Mouse (Mus musculus): ENCODE data around the gene Anapc11. TPM values are rescaled to one million over a fixed set of nuclear protein-coding genes. Genes with fewer than 3 reads are reported as not detected.

Gene Anapc11
- total and polyA plus RNA-seq, 3 experiments: 69.3 to 212 (median 83.8) TPM

DNA sequence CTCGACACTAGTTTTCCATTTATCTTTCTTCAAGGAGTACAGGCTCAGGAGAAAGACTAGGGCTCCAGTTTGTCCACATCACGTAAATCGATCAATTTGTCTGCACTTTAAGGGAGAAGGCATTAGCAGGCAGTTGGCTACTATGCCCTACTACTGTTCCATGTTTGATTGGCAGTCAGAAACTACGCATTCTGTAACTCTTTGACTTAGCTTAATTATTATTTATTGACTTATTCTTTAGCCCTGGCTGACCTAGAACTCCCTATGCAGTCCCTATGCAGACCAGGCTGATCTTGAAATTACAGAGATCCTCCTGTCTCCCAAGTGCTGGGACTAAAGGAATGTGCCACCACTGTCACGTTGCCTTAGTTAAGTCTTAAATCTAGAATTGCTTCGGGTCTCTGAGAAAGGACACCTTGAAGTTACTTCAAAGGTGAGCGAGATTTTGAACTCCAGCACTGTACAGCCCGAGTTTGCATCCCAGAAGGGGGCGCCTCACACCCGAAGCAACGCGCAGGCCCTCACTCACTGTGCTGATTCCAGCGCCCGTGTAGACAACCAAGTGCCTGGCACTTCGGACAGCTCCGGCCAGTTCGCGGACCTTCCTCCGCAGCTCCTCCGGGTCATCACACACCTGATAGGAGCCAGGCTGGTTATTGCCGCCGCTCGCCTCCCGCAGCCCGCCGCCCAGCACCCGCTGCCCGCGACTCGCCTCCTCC is 25.9 kb downstream of the Anapc11 start:
- Histone ChIP-seq H3K4me1 (ENCODE audit: insufficient read depth, low read depth, low read length) (peaks cover 76% of the 10 kb centered on the region), H3K27me3 (ENCODE audit: insufficient read depth, low read length) (no peaks in the 10 kb centered on the region), H3K4me3 (ENCODE audit: low read depth, low read length) (peak overlapping the region; percentile 98), H3K36me3 (replicated peaks) (peaks cover 89% of the 10 kb centered on the region), H3K9me3 (replicated peaks) (no peaks in the 10 kb centered on the region)
- no peak for ATAC-seq (ENCODE audit: extremely low read depth, insufficient number of reproducible peaks, low FRiP score, poor library complexity, severe bottlenecking)
- TF ChIP-seq GATA2 (IDR thresholded peaks at IDR 0.05; ENCODE audit: borderline replicate concordance, low read depth, low read length) (no peak), CTCF (IDR thresholded peaks at IDR 0.05; ENCODE audit: low read depth, low read length) (0 out of 2 replicates have a peak, but pooled peaks have one; percentile 23)
- peak; percentile 60 for DNase-seq (ENCODE audit: low spot score)

DNA sequence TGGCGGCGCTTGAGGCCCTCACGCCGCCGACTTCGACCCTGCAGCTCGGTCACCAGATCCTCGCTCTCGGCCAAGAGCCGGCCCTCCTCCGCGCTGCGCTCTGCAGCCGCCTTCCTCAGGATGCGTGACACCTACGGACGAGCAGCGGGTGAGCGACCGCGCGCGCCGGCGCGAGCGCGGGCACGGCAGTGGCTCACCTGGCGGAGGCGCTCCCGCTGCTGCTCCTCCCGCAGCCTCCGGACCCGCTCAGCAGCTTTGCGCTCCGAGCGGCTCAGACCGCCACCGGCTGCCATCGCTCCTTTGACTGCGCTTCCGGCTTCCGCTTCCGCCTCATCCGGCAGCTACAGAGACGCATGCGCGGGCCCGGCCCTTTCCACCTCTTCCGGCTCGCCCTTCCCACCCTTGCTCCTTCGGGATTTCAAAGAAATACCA is 26.5 kb downstream of the Anapc11 start:
- Histone ChIP-seq H3K36me3 (replicated peaks) (peaks cover 89% of the 10 kb centered on the region), H3K4me1 (ENCODE audit: insufficient read depth, low read depth, low read length) (peaks cover 80% of the 10 kb centered on the region), H3K4me3 (ENCODE audit: low read depth, low read length) (peak overlapping the region; percentile 98), H3K9me3 (replicated peaks) (no peaks in the 10 kb centered on the region), H3K27me3 (ENCODE audit: insufficient read depth, low read length) (no peaks in the 10 kb centered on the region)
- DNase-seq (ENCODE audit: low spot score) (peak; percentile 89), ATAC-seq (ENCODE audit: extremely low read depth, insufficient number of reproducible peaks, low FRiP score, poor library complexity, severe bottlenecking) (peak; percentile 61; the same call in 1 of the 2 replicates)
- TF ChIP-seq POLR2AphosphoS5 (IDR thresholded peaks at IDR 0.05; ENCODE audit: insufficient replicate concordance, low read depth, low read length): no peak
- no peak for TF ChIP-seq TAL1 (conservative IDR thresholded peaks at IDR 0.05; ENCODE audit: low read depth, low read length)
- TF ChIP-seq CTCF (IDR thresholded peaks at IDR 0.05; ENCODE audit: low read depth, low read length): no peak
- TF ChIP-seq GATA2 (IDR thresholded peaks at IDR 0.05; ENCODE audit: borderline replicate concordance, low read depth, low read length): no peak
- no peak for TF ChIP-seq GATA1 (IDR thresholded peaks at IDR 0.05; ENCODE audit: borderline replicate concordance, low read length)

DNA sequence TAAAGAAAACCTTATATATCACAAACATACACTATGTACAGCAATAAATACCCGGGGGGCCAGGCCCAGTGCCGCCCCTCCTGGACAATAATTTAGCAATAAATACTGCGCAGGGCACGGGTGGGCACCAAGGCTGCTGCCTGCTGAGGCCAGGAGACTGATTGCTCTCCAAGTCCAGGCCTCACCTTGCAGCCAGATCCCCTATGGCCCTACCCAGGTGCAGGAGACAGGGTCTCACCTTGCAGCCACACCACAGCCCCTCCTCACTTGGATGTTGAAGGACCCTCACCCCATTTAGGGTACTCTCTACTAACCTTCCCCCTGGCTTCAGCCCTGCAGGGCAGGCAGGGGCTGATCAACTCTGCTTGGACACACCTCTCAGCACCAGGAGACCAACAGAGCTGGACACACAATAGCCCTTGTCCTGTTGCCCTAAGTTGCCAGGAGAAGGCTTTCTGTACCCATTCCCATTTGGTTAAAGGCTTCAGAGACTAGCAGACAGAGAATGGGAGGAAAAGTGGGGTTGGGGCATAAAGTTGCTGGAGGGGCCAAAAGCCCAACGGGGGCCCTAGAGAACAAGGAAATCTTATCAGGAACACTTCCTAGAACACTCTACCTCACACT is 27.0 kb downstream of the Anapc11 start, which contains the start of gene Sirt7:
TSS of gene Sirt7 (minus strand) at position 89 of the 624 bp plus-strand sequence.
- H3K27me3 ChIP-seq (ENCODE audit: insufficient read depth, low read length): no peaks in the 10 kb centered on the region

DNA sequence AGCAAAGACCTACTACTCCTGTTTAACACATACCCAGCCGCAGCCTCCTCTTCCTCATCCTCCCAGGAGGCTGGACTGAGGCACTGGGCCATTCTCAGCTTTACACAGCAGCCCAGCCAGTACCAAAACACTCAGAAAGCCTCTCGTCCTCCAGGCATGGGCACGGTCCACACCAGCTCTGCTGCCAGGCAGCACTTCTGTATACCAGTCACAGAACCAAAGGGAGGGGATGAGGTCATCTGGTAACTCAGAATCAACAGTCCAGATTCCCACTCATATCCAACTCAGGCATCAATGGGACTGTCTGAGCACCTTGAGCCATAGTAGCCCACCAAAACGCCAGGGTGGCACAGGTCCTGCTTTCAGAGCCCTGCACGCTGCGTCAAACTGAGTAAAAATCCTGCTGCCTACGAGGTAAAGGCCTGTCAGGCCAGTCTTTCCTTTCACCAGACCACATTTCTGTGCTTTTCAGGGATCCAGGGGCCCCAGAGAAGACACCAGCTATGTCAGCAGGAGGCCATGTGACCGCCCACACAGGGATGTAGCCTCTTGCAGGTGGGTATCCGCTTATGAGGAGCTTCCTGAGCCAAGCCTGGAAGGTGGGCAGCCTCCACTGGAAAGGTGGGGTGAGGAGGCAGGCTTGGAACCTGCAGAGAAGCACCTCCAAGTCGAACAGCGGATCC is 28.7 kb downstream of the Anapc11 start:
- peaks cover 81% of the 10 kb centered on the region for H3K36me3 ChIP-seq (replicated peaks)
- ATAC-seq (ENCODE audit: extremely low read depth, insufficient number of reproducible peaks, low FRiP score, poor library complexity, severe bottlenecking): no peak
- TF ChIP-seq CTCF (IDR thresholded peaks at IDR 0.05; ENCODE audit: low read depth, low read length) (no peak), GATA2 (IDR thresholded peaks at IDR 0.05; ENCODE audit: borderline replicate concordance, low read depth, low read length) (no peak), TAL1 (conservative IDR thresholded peaks at IDR 0.05; ENCODE audit: low read depth, low read length) (no peak), POLR2AphosphoS5 (IDR thresholded peaks at IDR 0.05; ENCODE audit: insufficient replicate concordance, low read depth, low read length) (no peak), GATA1 (IDR thresholded peaks at IDR 0.05; ENCODE audit: borderline replicate concordance, low read length) (no peak)
- no peaks in the 10 kb centered on the region for H3K27me3 ChIP-seq (ENCODE audit: insufficient read depth, low read length)
- DNase-seq (ENCODE audit: low spot score): no peak
- H3K4me1 ChIP-seq (ENCODE audit: insufficient read depth, low read depth, low read length): peaks cover 89% of the 10 kb centered on the region
- no peaks in the 10 kb centered on the region for H3K9me3 ChIP-seq (replicated peaks)
- H3K4me3 ChIP-seq (ENCODE audit: low read depth, low read length): no peak overlapping the region; the same call in 1 of the 2 replicates

More for the DNA sequence above, 27.0 kb downstream of the Anapc11 start, which contains the start of gene Sirt7:
- no peak for TF ChIP-seq TAL1 (conservative IDR thresholded peaks at IDR 0.05; ENCODE audit: low read depth, low read length)
- TF ChIP-seq CTCF (IDR thresholded peaks at IDR 0.05; ENCODE audit: low read depth, low read length): no peak
- no peak for TF ChIP-seq POLR2AphosphoS5 (IDR thresholded peaks at IDR 0.05; ENCODE audit: insufficient replicate concordance, low read depth, low read length)
- no peak for TF ChIP-seq GATA2 (IDR thresholded peaks at IDR 0.05; ENCODE audit: borderline replicate concordance, low read depth, low read length)
- TF ChIP-seq GATA1 (IDR thresholded peaks at IDR 0.05; ENCODE audit: borderline replicate concordance, low read length): no peak
- H3K36me3 ChIP-seq (replicated peaks): peaks cover 88% of the 10 kb centered on the region
- no peak for ATAC-seq (ENCODE audit: extremely low read depth, insufficient number of reproducible peaks, low FRiP score, poor library complexity, severe bottlenecking)
- H3K4me3 ChIP-seq (ENCODE audit: low read depth, low read length): peak within 1 kb of the TSS; percentile 98
- no peak for DNase-seq (ENCODE audit: low spot score)
- H3K4me1 ChIP-seq (ENCODE audit: insufficient read depth, low read depth, low read length): peaks cover 81% of the 10 kb centered on the region
- H3K9me3 ChIP-seq (replicated peaks): no peaks in the 10 kb centered on the region

DNA sequence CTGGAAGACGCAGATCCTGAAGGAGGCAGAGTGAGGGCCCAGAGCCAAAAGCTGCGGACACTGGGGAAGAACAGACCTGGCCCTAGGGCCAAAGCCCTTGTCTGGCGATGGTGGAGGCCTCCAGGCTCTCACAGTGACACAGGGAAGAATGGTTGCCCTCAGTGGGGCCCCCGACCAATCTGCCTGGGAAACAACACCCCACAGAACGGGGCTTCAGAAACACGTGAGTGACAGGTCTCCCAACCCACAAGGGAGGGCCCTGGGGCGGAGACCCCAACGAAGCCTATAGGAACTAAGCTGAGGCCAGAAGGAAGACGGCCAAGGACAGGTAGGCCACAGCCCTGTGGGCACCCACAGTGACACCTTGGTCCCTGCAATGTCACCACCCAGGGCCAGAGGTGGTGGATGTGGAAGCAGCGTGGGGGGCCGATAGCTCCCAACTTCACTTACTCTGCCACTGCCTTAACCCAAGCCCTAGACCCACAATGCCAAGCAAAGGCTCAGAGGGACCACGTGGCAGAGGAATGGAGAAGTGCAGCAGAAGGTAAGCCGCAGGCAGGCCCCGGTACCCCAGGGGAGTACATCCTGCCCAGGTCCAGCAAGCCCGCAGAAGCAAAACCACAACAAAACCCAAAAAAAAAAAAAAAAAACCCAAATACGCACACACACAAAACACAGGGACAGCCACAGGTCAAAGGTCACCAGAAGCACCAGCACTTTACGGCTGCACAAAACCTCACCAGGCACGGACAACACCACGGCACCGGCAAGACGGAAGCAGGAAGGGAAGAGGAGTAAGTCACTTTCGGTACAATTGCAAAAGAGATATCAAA is 29.5 kb downstream of the Anapc11 start:
- peak overlapping the region; percentile 42; the same call in 1 of the 2 replicates for H3K4me3 ChIP-seq (ENCODE audit: low read depth, low read length)
- H3K4me1 ChIP-seq (ENCODE audit: insufficient read depth, low read depth, low read length): peaks cover 90% of the 10 kb centered on the region
- no peak for TF ChIP-seq CTCF (IDR thresholded peaks at IDR 0.05; ENCODE audit: low read depth, low read length)
- no peak for TF ChIP-seq GATA1 (IDR thresholded peaks at IDR 0.05; ENCODE audit: borderline replicate concordance, low read length)
- TF ChIP-seq POLR2AphosphoS5 (IDR thresholded peaks at IDR 0.05; ENCODE audit: insufficient replicate concordance, low read depth, low read length): no peak
- no peak for TF ChIP-seq TAL1 (conservative IDR thresholded peaks at IDR 0.05; ENCODE audit: low read depth, low read length)
- TF ChIP-seq GATA2 (IDR thresholded peaks at IDR 0.05; ENCODE audit: borderline replicate concordance, low read depth, low read length): no peak
- DNase-seq (ENCODE audit: low spot score) (no peak), ATAC-seq (ENCODE audit: extremely low read depth, insufficient number of reproducible peaks, low FRiP score, poor library complexity, severe bottlenecking) (no peak)
- H3K36me3 ChIP-seq (replicated peaks): peaks cover 73% of the 10 kb centered on the region
- no peaks in the 10 kb centered on the region for H3K27me3 ChIP-seq (ENCODE audit: insufficient read depth, low read length)
- H3K9me3 ChIP-seq (replicated peaks): no peaks in the 10 kb centered on the region
